Mouse (Mus musculus): ENCODE measurements around the gene Hadha. TPM values are rescaled to one million over a fixed set of nuclear protein-coding genes. Genes with fewer than 3 reads are reported as not detected.

Hadha gene
- polyA plus RNA-seq, 1 experiment from 2014 or later: 110 TPM

- peak within 1 kb of the TSS; percentile 64 for H3K4me2 ChIP-seq (replicated peaks; ENCODE audit: low read depth, low read length)
- peaks cover 34% of the 10 kb centered on the region for H3K27me3 ChIP-seq (replicated peaks; ENCODE audit: insufficient read depth, low read length)
- H3K4me3 ChIP-seq (ENCODE audit: low read depth, low read length): peak within 1 kb of the TSS; percentile 35
- no peaks in the 10 kb centered on the region for H3K36me3 ChIP-seq (ENCODE audit: insufficient read depth, low read length)
- no peak for DNase-seq (ENCODE audit: low spot score)
- TF ChIP-seq EP300 (IDR thresholded peaks at IDR 0.05) (no peak), CTCF (IDR thresholded peaks at IDR 0.05) (no peak)
- no peaks in the 10 kb centered on the region for H3K9me3 ChIP-seq (ENCODE audit: low read length)
- peaks cover 6% of the 10 kb centered on the region; the same call in 1 of the 2 replicates for H3K4me1 ChIP-seq (ENCODE audit: insufficient read depth, low read depth, low read length)
- ATAC-seq: no peak
- 2% methylated on average over 29 of the region's 29 CpGs for WGBS
- no peak within 1 kb of the TSS for H3K9ac ChIP-seq (replicated peaks; ENCODE audit: low read depth)
- H3K27ac ChIP-seq (ENCODE audit: low read length): no peak within 1 kb of the TSS
Observed at GRCm38 (mm10) chr5:30105668-30106300, 49.2 kb downstream of the Hadha start, which contains the start of gene 3110082J24Rik. Gene 3110082J24Rik (minus strand): TSS chr5:30106086.

GRCm38 (mm10) chr5:30104841-30105667, 49.9 kb downstream of the Hadha start, which contains the start of gene Garem2:
Gene Garem2 (plus strand): TSS chr5:30105161.
- peak within 1 kb of the TSS; percentile 64 for H3K4me2 ChIP-seq (replicated peaks; ENCODE audit: low read depth, low read length)
- H3K9me3 ChIP-seq (ENCODE audit: low read length): no peaks in the 10 kb centered on the region
- no peak within 1 kb of the TSS for H3K9ac ChIP-seq (replicated peaks; ENCODE audit: low read depth)
- DNase-seq (ENCODE audit: low spot score) (no peak), ATAC-seq (peak; percentile 47; the same call in 1 of the 2 replicates)
- no peak within 1 kb of the TSS for H3K27ac ChIP-seq (ENCODE audit: low read length)
- peak within 1 kb of the TSS; percentile 35 for H3K4me3 ChIP-seq (ENCODE audit: low read depth, low read length)
- H3K27me3 ChIP-seq (replicated peaks; ENCODE audit: insufficient read depth, low read length): peaks cover 34% of the 10 kb centered on the region
- no peaks in the 10 kb centered on the region for H3K36me3 ChIP-seq (ENCODE audit: insufficient read depth, low read length)
- 1% methylated on average over 55 of the region's 65 CpGs for WGBS
- TF ChIP-seq EP300 (IDR thresholded peaks at IDR 0.05): no peak
- TF ChIP-seq CTCF (IDR thresholded peaks at IDR 0.05): no peak
- H3K4me1 ChIP-seq (ENCODE audit: insufficient read depth, low read depth, low read length): peaks cover 6% of the 10 kb centered on the region; the same call in 1 of the 2 replicates

GRCm38 (mm10) chr5:30104339-30104738, 50.6 kb downstream of the Hadha start:
- WGBS: 3% methylated on average over 12 of the region's 12 CpGs
- Histone ChIP-seq H3K9me3 (ENCODE audit: low read length) (no peaks in the 10 kb centered on the region), H3K36me3 (ENCODE audit: insufficient read depth, low read length) (no peaks in the 10 kb centered on the region), H3K4me2 (replicated peaks; ENCODE audit: low read depth, low read length) (peak overlapping the region; percentile 64), H3K9ac (replicated peaks; ENCODE audit: low read depth) (no peak overlapping the region), H3K4me3 (ENCODE audit: low read depth, low read length) (peak overlapping the region; percentile 35; the same call in 1 of the 2 replicates), H3K27ac (ENCODE audit: low read length) (no peak overlapping the region), H3K27me3 (replicated peaks; ENCODE audit: insufficient read depth, low read length) (peaks cover 34% of the 10 kb centered on the region), H3K4me1 (ENCODE audit: insufficient read depth, low read depth, low read length) (peaks cover 6% of the 10 kb centered on the region; the same call in 1 of the 2 replicates)
- no peak for TF ChIP-seq EP300 (IDR thresholded peaks at IDR 0.05)
- peak; percentile 68 for TF ChIP-seq CTCF (IDR thresholded peaks at IDR 0.05)
- DNase-seq (ENCODE audit: low spot score): no peak
- ATAC-seq: no peak

GRCm38 (mm10) chr5:30103340-30103739, 51.6 kb downstream of the Hadha start:
- no peak for ATAC-seq
- DNase-seq (ENCODE audit: low spot score): no peak
- no peak overlapping the region for H3K4me2 ChIP-seq (replicated peaks; ENCODE audit: low read depth, low read length)
- peaks cover 34% of the 10 kb centered on the region for H3K27me3 ChIP-seq (replicated peaks; ENCODE audit: insufficient read depth, low read length)
- H3K36me3 ChIP-seq (ENCODE audit: insufficient read depth, low read length): no peaks in the 10 kb centered on the region
- H3K9me3 ChIP-seq (ENCODE audit: low read length): no peaks in the 10 kb centered on the region
- H3K9ac ChIP-seq (replicated peaks; ENCODE audit: low read depth): no peak overlapping the region
- WGBS: 76% methylated on average over 3 of the region's 3 CpGs
- H3K27ac ChIP-seq (ENCODE audit: low read length): no peak overlapping the region
- no peak for TF ChIP-seq CTCF (IDR thresholded peaks at IDR 0.05)
- no peak for TF ChIP-seq EP300 (IDR thresholded peaks at IDR 0.05)
- no peak overlapping the region for H3K4me3 ChIP-seq (ENCODE audit: low read depth, low read length)
- H3K4me1 ChIP-seq (ENCODE audit: insufficient read depth, low read depth, low read length): peaks cover 6% of the 10 kb centered on the region; the same call in 1 of the 2 replicates

GRCm38 (mm10) chr5:30098260-30098659, 56.7 kb downstream of the Hadha start:
- no peak for ATAC-seq

GRCm38 (mm10) chr5:30095731-30096130, 59.2 kb downstream of the Hadha start:
- Histone ChIP-seq H3K27ac (ENCODE audit: low read length) (no peak overlapping the region), H3K4me1 (ENCODE audit: insufficient read depth, low read depth, low read length) (no peaks in the 10 kb centered on the region), H3K36me3 (ENCODE audit: insufficient read depth, low read length) (no peaks in the 10 kb centered on the region), H3K4me2 (replicated peaks; ENCODE audit: low read depth, low read length) (no peak overlapping the region), H3K4me3 (ENCODE audit: low read depth, low read length) (no peak overlapping the region), H3K9ac (replicated peaks; ENCODE audit: low read depth) (no peak overlapping the region), H3K27me3 (replicated peaks; ENCODE audit: insufficient read depth, low read length) (no peaks in the 10 kb centered on the region), H3K9me3 (ENCODE audit: low read length) (no peaks in the 10 kb centered on the region)
- 49% methylated on average over 6 of the region's 6 CpGs for WGBS
- ATAC-seq: no peak
- no peak for DNase-seq (ENCODE audit: low spot score)
- no peak for TF ChIP-seq EP300 (IDR thresholded peaks at IDR 0.05)
- TF ChIP-seq CTCF (IDR thresholded peaks at IDR 0.05): no peak

More at GRCm38 (mm10) chr5:30098260-30098659, 56.7 kb downstream of the Hadha start:
- Histone ChIP-seq H3K9me3 (ENCODE audit: low read length) (no peaks in the 10 kb centered on the region), H3K4me3 (ENCODE audit: low read depth, low read length) (no peak overlapping the region), H3K27me3 (replicated peaks; ENCODE audit: insufficient read depth, low read length) (no peaks in the 10 kb centered on the region), H3K36me3 (ENCODE audit: insufficient read depth, low read length) (no peaks in the 10 kb centered on the region), H3K4me2 (replicated peaks; ENCODE audit: low read depth, low read length) (no peak overlapping the region), H3K27ac (ENCODE audit: low read length) (no peak overlapping the region), H3K9ac (replicated peaks; ENCODE audit: low read depth) (no peak overlapping the region), H3K4me1 (ENCODE audit: insufficient read depth, low read depth, low read length) (no peaks in the 10 kb centered on the region)
- WGBS: 90% methylated on average over 1 of the region's 1 CpGs
- DNase-seq (ENCODE audit: low spot score): no peak
- no peak for TF ChIP-seq EP300 (IDR thresholded peaks at IDR 0.05)
- no peak for TF ChIP-seq CTCF (IDR thresholded peaks at IDR 0.05)

Measured in lung, postnatal 0 days (tissue).